Mouse (Mus musculus): Measurements from ENCODE around the gene Sav1.

The Sav1 gene

DNA sequence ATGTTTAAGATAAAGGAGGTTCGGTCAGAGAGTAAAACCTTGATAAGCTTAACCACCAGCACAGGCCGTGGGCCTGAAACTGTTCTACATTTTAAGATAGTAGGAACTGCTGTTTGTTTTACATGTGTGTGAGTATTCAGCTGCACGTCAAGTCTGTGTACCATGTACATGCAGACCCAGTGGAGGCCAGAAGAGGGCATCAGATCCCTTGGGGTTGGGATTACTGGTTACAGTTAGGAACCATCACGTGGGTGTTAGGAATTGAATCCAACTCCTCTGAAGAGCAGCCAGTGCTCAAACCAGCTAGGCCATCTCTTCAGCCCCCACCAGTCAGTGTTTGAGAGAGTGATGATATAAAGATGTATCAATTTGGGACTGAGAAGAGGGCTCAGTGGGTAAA, 24.3 kb downstream of the Sav1 start:
- peak; percentile 24 to 56 for DNase-seq (ENCODE audit: low spot score in 2 of 2)

DNA sequence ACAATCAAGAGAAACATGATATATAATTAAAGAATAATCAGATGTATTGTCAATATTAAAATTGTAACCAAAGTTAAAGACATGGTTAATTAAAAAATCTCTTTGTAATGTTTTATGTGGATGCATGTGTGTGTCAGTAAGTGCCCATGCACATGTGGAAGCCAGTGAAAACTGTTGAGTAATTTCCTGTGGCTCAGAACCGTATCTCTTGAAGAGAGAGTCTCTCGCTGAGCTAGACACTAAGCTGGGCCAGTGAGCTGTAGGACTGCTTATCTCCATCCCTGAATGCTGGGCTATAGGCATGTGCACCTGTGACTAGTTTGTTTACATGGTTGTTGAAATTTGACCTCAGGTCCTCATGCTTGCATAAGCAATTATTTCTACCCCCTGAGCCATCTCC, 29.4 kb downstream of the Sav1 start:
- DNase-seq (ENCODE audit: low spot score in 2 of 2): no peak

DNA sequence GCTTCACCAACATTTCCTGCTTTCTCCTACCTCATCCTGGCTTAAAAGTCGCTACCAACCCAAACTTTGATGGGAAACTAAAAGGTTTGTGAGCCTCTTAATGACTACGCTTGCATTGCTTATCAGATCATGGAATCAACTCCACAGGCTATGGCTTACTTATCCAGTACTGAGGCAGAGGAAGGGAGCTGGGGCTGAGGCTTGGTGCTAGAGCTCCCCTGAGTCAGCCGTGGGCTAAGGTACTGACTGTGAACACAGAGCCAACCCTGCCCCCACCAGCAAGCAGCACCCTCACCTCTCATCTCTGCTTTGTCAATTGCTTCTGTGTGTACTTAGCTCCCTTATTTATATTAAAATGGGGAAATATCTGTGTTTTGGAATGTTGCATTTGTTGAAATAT, 39.3 kb downstream of the Sav1 start:
- DNase-seq (ENCODE audit: low spot score in 2 of 2): no peak

DNA sequence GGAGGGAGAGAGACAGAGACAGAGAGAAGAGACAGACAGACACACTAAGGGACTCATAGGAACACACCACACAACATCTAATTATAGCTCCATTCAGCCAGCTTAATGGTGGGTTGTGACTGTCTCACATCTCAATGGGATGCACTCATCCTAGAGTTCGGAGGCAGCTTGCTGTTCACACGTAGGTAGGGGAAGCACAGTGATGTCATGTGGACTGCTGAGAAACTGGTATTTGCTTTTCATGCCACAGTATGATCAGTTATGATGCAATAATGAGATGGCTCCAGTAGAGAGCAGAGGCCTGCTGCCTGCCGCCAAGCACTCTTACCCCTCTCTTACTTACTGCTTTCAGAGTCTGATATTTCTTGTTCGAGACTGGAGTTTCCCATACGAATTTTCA, 40.9 kb downstream of the Sav1 start:
- DNase-seq (ENCODE audit: low spot score in 2 of 2): no peak

GRCm38 (mm10) chr12:69941655-69942329, 45.0 kb downstream of the Sav1 start:
- no peak for DNase-seq (ENCODE audit: low spot score in 2 of 2)

DNA sequence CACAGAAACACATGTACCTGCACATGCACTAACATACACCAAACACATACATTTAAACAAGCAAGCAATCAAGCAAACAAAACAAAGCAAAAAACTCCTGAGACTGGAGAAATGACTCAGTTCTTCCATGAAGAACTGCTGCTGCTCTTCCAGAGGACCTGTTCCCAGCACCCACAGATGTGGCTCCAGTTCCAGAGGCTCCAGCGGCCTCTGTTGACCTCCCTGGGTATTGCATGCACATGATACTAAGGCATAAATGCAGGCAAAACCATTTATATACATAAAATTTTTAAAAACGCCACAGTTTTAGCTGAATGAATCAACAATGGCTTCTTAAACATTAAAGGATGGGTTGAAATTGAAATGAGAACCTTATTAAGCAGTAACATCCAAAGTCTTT, 47.5 kb downstream of the Sav1 start:
- no peak for DNase-seq (ENCODE audit: low spot score in 2 of 2)

DNA sequence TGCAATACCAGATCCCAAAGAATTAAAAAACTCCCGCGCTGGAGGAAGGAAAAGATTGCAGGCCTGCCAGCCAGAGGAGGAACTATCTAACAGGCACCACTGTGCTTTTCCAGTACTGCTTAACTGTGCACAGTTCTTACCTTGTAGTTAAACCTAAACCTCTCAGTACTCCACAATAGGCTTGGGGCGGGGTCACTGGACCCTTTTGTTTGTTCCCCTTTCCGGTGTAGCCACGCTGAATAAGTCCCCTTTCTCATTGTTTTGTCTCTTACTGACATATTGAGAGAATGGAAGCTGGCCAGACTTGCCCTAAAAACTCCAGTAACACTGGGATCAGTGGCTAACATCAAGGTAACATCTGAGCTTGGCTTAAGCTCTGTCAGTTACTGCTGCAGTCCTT, 49.1 kb downstream of the Sav1 start:
- DNase-seq (ENCODE audit: low spot score in 2 of 2): no peak

- no peak for DNase-seq (ENCODE audit: low spot score in 2 of 2)
Observed at GRCm38 (mm10) chr12:69926716-69927115, 60.1 kb downstream of the Sav1 start.

GRCm38 (mm10) chr12:69924012-69924411, 62.8 kb downstream of the Sav1 start:
- no peak for DNase-seq (ENCODE audit: low spot score in 2 of 2)

- no peak for DNase-seq (ENCODE audit: low spot score in 2 of 2)
Observed at GRCm38 (mm10) chr12:69923603-69924002, 63.2 kb downstream of the Sav1 start.

DNA sequence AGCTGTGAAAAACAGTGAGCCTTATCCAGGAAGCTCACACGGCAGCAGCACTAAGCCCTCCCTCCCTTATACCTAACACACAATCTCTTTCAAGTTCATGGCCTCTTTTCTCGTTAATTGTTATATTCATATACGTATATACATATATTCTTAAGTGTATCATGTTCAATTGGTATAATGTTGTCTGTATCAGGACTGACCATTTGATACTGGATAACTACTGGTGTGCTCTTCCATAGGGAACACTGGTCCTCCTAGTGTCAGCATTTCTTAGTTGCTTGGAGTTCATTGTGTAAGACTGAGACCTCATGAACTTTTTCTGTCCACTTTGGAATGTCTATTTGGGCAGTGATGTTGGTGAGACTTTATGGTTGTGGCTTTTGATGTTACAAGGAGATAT, 63.7 kb downstream of the Sav1 start:
- no peak for DNase-seq (ENCODE audit: low spot score in 2 of 2)

GRCm38 (mm10) chr12:69922099-69922498, 64.7 kb downstream of the Sav1 start:
- no peak for DNase-seq (ENCODE audit: low spot score in 2 of 2)

DNA sequence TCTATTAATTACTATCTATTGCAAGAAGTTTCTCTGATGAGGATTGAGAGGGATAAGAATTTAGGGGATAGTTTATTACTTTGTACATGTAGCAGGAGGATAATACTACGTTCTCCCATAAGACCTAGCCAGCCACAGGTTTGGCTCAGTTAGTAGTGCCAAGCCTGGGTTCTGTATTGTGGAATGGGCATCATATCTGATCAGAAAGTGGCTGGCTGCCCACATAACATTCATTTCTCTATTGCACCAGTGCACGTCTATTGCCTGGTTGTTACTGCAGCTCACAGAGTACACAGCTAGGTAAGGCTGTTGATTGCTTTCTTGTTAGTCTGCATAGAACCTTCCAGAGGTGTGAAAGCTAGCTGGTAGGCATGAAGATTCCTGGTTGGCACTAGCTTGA, 68.9 kb downstream of the Sav1 start:
- no peak for DNase-seq (ENCODE audit: low spot score in 2 of 2)
